Mouse (Mus musculus) cerebellum, adult 2 months (tissue): ENCODE results near the gene Ube2j1. TPM values are rescaled to one million over a fixed set of nuclear protein-coding genes. Genes with fewer than 3 reads are reported as not detected.

Experiments
- DNase-seq, 2 experiments: peaks; one replicate each; pipeline ENCODE4 v3.0.0; 2021
- H3K27ac ChIP-seq: fragments of 200-500 bp; 2 replicates; pipeline ENCODE4 v1.5.1; 2012; ENCODE audit warnings: low read length, control low read depth, inconsistent platforms; ENCODE audit not compliant: insufficient read depth
- H3K27me3 ChIP-seq: fragments of 200-500 bp; 2 replicates; pipeline ENCODE4 v1.6.1; 2012; ENCODE audit warnings: inconsistent platforms, mild to moderate bottlenecking, low read length, moderate library complexity; ENCODE audit not compliant: control insufficient read depth, insufficient read depth
- H3K4me1 ChIP-seq: fragments of 200-500 bp; 2 replicates; pipeline ENCODE4 v1.6.1; 2011; ENCODE audit warnings: low read length; ENCODE audit not compliant: control insufficient read depth, insufficient read depth
- H3K4me3 ChIP-seq: fragments of 200-500 bp; replicated peaks from 2 replicates; pipeline ENCODE3; 2011; ENCODE audit warnings: mild to moderate bottlenecking, low read depth, low read length, control low read depth; ENCODE audit not compliant: insufficient read depth
- CTCF ChIP-seq: fragments of 200-500 bp; IDR thresholded peaks from 2 replicates; pipeline ENCODE4 v1.5.1; 2011; ENCODE audit warnings: low read depth, mild to moderate bottlenecking, control low read depth, low read length, moderate library complexity, borderline replicate concordance; ENCODE audit not compliant: insufficient read depth
- POLR2A ChIP-seq: fragments of 200-500 bp; IDR thresholded peaks from 2 replicates; pipeline ENCODE4 v1.6.1; 2011; ENCODE audit warnings: low read length, control low read depth, borderline replicate concordance; ENCODE audit not compliant: insufficient read depth
- WGBS: fragments of 180-500 bp; shearing (Covaris S2); methylation state at CpG from one replicate; pipeline ENCODE4 v1.1.7; 2018; 5-methylcytosine and 5-hydroxymethylcytosine counted together
- polyA plus RNA-seq: library from polyadenylated mRNA; depleted of rRNA; stranded (reverse); fragments of >200 nt; gene quantifications from 2 replicates; pipeline ENCODE4 v1.2.3, GENCODE M21; 2012

Ube2j1 gene
- polyA plus RNA-seq, 1 experiment, result 80.8 TPM

GRCm38 (mm10) chr4:32984801-32985675 lies 46.2 kb upstream of the Ube2j1 start:
- DNase-seq, result peak in 1 of 2 experiments; percentile 36
- no peaks in the 10 kb centered on the region for H3K27me3 ChIP-seq
- 37% methylated on average over 13 of the region's 13 CpGs for WGBS
- TF ChIP-seq CTCF (peak; percentile 29; the same call in 1 of the 2 replicates), POLR2A (no peak)
- H3K4me3 ChIP-seq, result peak overlapping the region; percentile 29
- H3K27ac ChIP-seq, result no peak overlapping the region
- H3K4me1 ChIP-seq, result peaks cover 10% of the 10 kb centered on the region

GRCm38 (mm10) chr4:32985684-32986083 lies 45.5 kb upstream of the Ube2j1 start:
- no peak overlapping the region for H3K27ac ChIP-seq
- WGBS, result 30% methylated on average over 3 of the region's 3 CpGs
- peaks cover 17% of the 10 kb centered on the region for H3K4me1 ChIP-seq
- H3K4me3 ChIP-seq, result no peak overlapping the region
- no peaks in the 10 kb centered on the region for H3K27me3 ChIP-seq
- DNase-seq, result peak in 1 of 2 experiments; percentile 11
- TF ChIP-seq CTCF (no peak), POLR2A (no peak)

DNA sequence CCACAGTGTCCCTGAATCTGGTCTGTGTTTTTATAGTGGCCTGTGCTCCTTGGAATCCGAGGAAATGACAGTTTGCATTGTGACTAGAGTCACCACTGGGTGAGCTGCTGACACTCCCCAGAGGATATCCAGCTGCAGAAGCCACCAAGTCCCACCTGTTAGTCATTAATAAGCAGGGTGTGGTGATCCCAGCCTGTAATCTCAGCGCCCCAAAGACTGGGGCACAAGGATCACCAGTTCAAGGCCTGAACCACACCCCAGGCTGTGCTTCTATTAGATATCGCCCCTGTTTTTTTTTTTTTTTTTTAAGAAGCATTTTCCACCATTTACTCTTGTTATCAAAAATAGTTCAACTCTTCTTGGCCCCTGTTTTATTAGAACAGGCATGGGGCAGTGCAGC lies 44.2 kb upstream of the Ube2j1 start:
- no peak overlapping the region for H3K4me3 ChIP-seq
- H3K4me1 ChIP-seq, result peaks cover 25% of the 10 kb centered on the region
- TF ChIP-seq POLR2A (no peak), CTCF (no peak)
- H3K27me3 ChIP-seq, result no peaks in the 10 kb centered on the region
- no peak for DNase-seq
- 85% methylated on average over 3 of the region's 3 CpGs for WGBS
- H3K27ac ChIP-seq, result no peak overlapping the region

DNA sequence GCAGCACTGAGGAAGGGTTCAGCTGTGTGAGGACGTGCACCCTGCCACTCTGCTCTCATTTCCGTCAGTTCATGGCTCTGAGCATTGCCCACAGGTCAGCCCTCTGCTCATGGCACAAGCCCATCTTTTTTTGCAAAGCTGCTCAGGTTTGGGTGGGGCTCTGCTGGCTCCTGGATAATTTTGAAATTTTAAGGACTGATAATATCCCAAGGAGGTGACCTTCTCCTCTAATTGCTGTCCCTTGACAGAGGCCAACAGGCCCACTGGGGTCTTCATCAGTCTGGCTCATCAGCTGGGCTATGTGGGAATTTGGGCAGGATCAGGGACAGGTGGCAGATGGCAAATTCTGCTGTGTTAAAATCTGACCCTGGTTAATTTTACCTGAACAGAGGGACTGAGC lies 41.9 kb upstream of the Ube2j1 start:
- H3K27ac ChIP-seq, result peak overlapping the region; percentile 45
- TF ChIP-seq POLR2A (no peak), CTCF (no peak)
- H3K4me1 ChIP-seq, result peaks cover 32% of the 10 kb centered on the region
- no peaks in the 10 kb centered on the region for H3K27me3 ChIP-seq
- H3K4me3 ChIP-seq, result no peak overlapping the region
- 13% methylated on average over 2 of the region's 2 CpGs for WGBS
- peak; percentile 67 to 73 for DNase-seq

DNA sequence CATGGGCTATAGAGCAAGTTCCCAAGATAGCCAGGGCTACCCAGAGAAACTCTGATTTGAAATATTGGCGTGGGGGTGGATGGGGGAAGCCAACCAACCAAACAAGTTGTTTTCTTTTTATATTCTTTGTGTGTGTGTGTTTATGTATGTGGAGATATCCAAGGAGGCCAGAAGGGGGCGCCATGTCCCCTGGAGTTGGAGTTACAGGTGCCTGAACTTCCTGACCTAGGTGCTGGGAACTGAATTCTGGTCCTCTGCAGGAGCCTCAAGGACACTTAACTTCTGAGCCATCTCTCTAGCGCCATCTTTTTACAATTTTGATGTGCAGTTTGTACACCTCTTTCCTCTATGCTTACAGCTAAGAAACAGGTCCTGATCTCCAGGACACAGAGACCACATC lies 37.0 kb upstream of the Ube2j1 start:
- no peak for DNase-seq
- no peaks in the 10 kb centered on the region for H3K27me3 ChIP-seq
- no peak for TF ChIP-seq POLR2A
- TF ChIP-seq CTCF, result no peak
- peaks cover 48% of the 10 kb centered on the region for H3K4me1 ChIP-seq
- WGBS, result 78% methylated on average over 3 of the region's 3 CpGs
- no peak overlapping the region for H3K4me3 ChIP-seq
- no peak overlapping the region for H3K27ac ChIP-seq

- H3K27ac ChIP-seq, result no peak overlapping the region
- TF ChIP-seq POLR2A (no peak), CTCF (no peak)
- 93% methylated on average over 5 of the region's 5 CpGs for WGBS
- peaks cover 33% of the 10 kb centered on the region for H3K4me1 ChIP-seq
- no peaks in the 10 kb centered on the region for H3K27me3 ChIP-seq
- H3K4me3 ChIP-seq, result no peak overlapping the region
- no peak for DNase-seq
Measured at GRCm38 (mm10) chr4:32996083-32996482, 35.1 kb upstream of the Ube2j1 start.

GRCm38 (mm10) chr4:32997571-32997970 lies 33.6 kb upstream of the Ube2j1 start:
- Histone ChIP-seq H3K4me1 (peaks cover 20% of the 10 kb centered on the region), H3K4me3 (no peak overlapping the region), H3K27ac (peak overlapping the region; percentile 63; the same call in 1 of the 2 replicates), H3K27me3 (no peaks in the 10 kb centered on the region)
- peak; percentile 33 to 58 for DNase-seq
- no peak for TF ChIP-seq POLR2A
- TF ChIP-seq CTCF, result no peak
- WGBS, result 30% methylated on average over 5 of the region's 5 CpGs

- no peak for DNase-seq
- Histone ChIP-seq H3K27me3 (no peaks in the 10 kb centered on the region), H3K4me3 (no peak overlapping the region), H3K4me1 (peaks cover 17% of the 10 kb centered on the region), H3K27ac (no peak overlapping the region)
- TF ChIP-seq CTCF (no peak), POLR2A (no peak)
- 98% methylated on average over 8 of the region's 8 CpGs for WGBS
Measured at GRCm38 (mm10) chr4:32998996-32999395, 32.2 kb upstream of the Ube2j1 start.
